Mouse (Mus musculus): ENCODE data around the gene Gm49387. TPM values are rescaled to one million over a fixed set of nuclear protein-coding genes. Genes with fewer than 3 reads are reported as not detected.

The Gm49387 gene
- polyA plus RNA-seq, 1 experiment from 2014 or later: not detected

- H3K36me3 ChIP-seq (ENCODE audit: control insufficient read depth, insufficient read depth, low read length): no peaks in the 10 kb centered on the region
- H3K4me2 ChIP-seq (ENCODE audit: low read depth, low read length, severe bottlenecking): no peak overlapping the region
- no peaks in the 10 kb centered on the region for H3K9me3 ChIP-seq (ENCODE audit: control insufficient read depth, low read length)
- H3K27ac ChIP-seq (ENCODE audit: low read depth, low read length): no peak overlapping the region
- no peak overlapping the region for H3K9ac ChIP-seq (ENCODE audit: low read length)
- no peaks in the 10 kb centered on the region for H3K27me3 ChIP-seq (ENCODE audit: control insufficient read depth, insufficient read depth, low read length)
- no peaks in the 10 kb centered on the region for H3K4me1 ChIP-seq (replicated peaks; ENCODE audit: control insufficient read depth, insufficient read depth, low read length)
- H3K4me3 ChIP-seq (ENCODE audit: low read depth, low read length): no peak overlapping the region
- DNase-seq (ENCODE audit: low spot score) (no peak), ATAC-seq (replicated peaks; ENCODE audit: low FRiP score) (no peak)
- 83% methylated on average over 14 of the region's 14 CpGs for WGBS
These were observed 84.7 kb downstream of the Gm49387 start for GRCm38 (mm10) chr14:31555963-31556434.

GRCm38 (mm10) chr14:31555021-31555420 lies 85.7 kb downstream of the Gm49387 start:
- H3K27me3 ChIP-seq (ENCODE audit: control insufficient read depth, insufficient read depth, low read length): no peaks in the 10 kb centered on the region
- no peak overlapping the region for H3K4me3 ChIP-seq (ENCODE audit: low read depth, low read length)
- no peaks in the 10 kb centered on the region for H3K36me3 ChIP-seq (ENCODE audit: control insufficient read depth, insufficient read depth, low read length)
- no peak overlapping the region for H3K9ac ChIP-seq (ENCODE audit: low read length)
- ATAC-seq (replicated peaks; ENCODE audit: low FRiP score): no peak
- no peak for DNase-seq (ENCODE audit: low spot score)
- H3K4me1 ChIP-seq (replicated peaks; ENCODE audit: control insufficient read depth, insufficient read depth, low read length): no peaks in the 10 kb centered on the region
- WGBS: 93% methylated on average over 7 of the region's 7 CpGs
- H3K4me2 ChIP-seq (ENCODE audit: low read depth, low read length, severe bottlenecking): no peak overlapping the region
- no peak overlapping the region for H3K27ac ChIP-seq (ENCODE audit: low read depth, low read length)
- H3K9me3 ChIP-seq (ENCODE audit: control insufficient read depth, low read length): no peaks in the 10 kb centered on the region

GRCm38 (mm10) chr14:31543885-31544442 lies 96.7 kb downstream of the Gm49387 start:
- Histone ChIP-seq H3K9ac (ENCODE audit: low read length) (no peak overlapping the region), H3K9me3 (ENCODE audit: control insufficient read depth, low read length) (no peaks in the 10 kb centered on the region), H3K4me3 (ENCODE audit: low read depth, low read length) (no peak overlapping the region), H3K27ac (ENCODE audit: low read depth, low read length) (no peak overlapping the region), H3K4me1 (replicated peaks; ENCODE audit: control insufficient read depth, insufficient read depth, low read length) (no peaks in the 10 kb centered on the region), H3K36me3 (ENCODE audit: control insufficient read depth, insufficient read depth, low read length) (no peaks in the 10 kb centered on the region), H3K4me2 (ENCODE audit: low read depth, low read length, severe bottlenecking) (no peak overlapping the region), H3K27me3 (ENCODE audit: control insufficient read depth, insufficient read depth, low read length) (no peaks in the 10 kb centered on the region)
- WGBS: 84% methylated on average over 11 of the region's 11 CpGs
- no peak for DNase-seq (ENCODE audit: low spot score)
- ATAC-seq (replicated peaks; ENCODE audit: low FRiP score): no peak

- no peak overlapping the region for H3K27ac ChIP-seq (ENCODE audit: low read depth, low read length)
- H3K4me1 ChIP-seq (replicated peaks; ENCODE audit: control insufficient read depth, insufficient read depth, low read length): no peaks in the 10 kb centered on the region
- ATAC-seq (replicated peaks; ENCODE audit: low FRiP score) (no peak), DNase-seq (ENCODE audit: low spot score) (no peak)
- H3K9me3 ChIP-seq (ENCODE audit: control insufficient read depth, low read length): no peaks in the 10 kb centered on the region
- no peaks in the 10 kb centered on the region for H3K27me3 ChIP-seq (ENCODE audit: control insufficient read depth, insufficient read depth, low read length)
- WGBS: 80% methylated on average over 6 of the region's 6 CpGs
- no peak overlapping the region for H3K9ac ChIP-seq (ENCODE audit: low read length)
- no peak overlapping the region for H3K4me3 ChIP-seq (ENCODE audit: low read depth, low read length)
- no peaks in the 10 kb centered on the region for H3K36me3 ChIP-seq (ENCODE audit: control insufficient read depth, insufficient read depth, low read length)
- H3K4me2 ChIP-seq (ENCODE audit: low read depth, low read length, severe bottlenecking): no peak overlapping the region
These were observed 103.4 kb downstream of the Gm49387 start for GRCm38 (mm10) chr14:31537298-31537697.

- DNase-seq (ENCODE audit: low spot score): no peak
- H3K4me3 ChIP-seq (ENCODE audit: low read depth, low read length): no peak overlapping the region
- no peaks in the 10 kb centered on the region for H3K9me3 ChIP-seq (ENCODE audit: control insufficient read depth, low read length)
- H3K9ac ChIP-seq (ENCODE audit: low read length): no peak overlapping the region
- WGBS: 68% methylated on average over 3 of the region's 3 CpGs
- H3K4me2 ChIP-seq (ENCODE audit: low read depth, low read length, severe bottlenecking): no peak overlapping the region
- H3K27ac ChIP-seq (ENCODE audit: low read depth, low read length): no peak overlapping the region
- no peaks in the 10 kb centered on the region for H3K4me1 ChIP-seq (replicated peaks; ENCODE audit: control insufficient read depth, insufficient read depth, low read length)
- H3K27me3 ChIP-seq (ENCODE audit: control insufficient read depth, insufficient read depth, low read length): no peaks in the 10 kb centered on the region
- no peak for ATAC-seq (replicated peaks; ENCODE audit: low FRiP score)
- H3K36me3 ChIP-seq (ENCODE audit: control insufficient read depth, insufficient read depth, low read length): no peaks in the 10 kb centered on the region
These were observed 108.0 kb downstream of the Gm49387 start for GRCm38 (mm10) chr14:31532656-31533055.

- H3K4me2 ChIP-seq (ENCODE audit: low read depth, low read length, severe bottlenecking): no peak overlapping the region
- WGBS: 74% methylated on average over 12 of the region's 12 CpGs
- H3K36me3 ChIP-seq (ENCODE audit: control insufficient read depth, insufficient read depth, low read length): no peaks in the 10 kb centered on the region
- H3K27me3 ChIP-seq (ENCODE audit: control insufficient read depth, insufficient read depth, low read length): no peaks in the 10 kb centered on the region
- H3K27ac ChIP-seq (ENCODE audit: low read depth, low read length): no peak overlapping the region
- H3K4me1 ChIP-seq (replicated peaks; ENCODE audit: control insufficient read depth, insufficient read depth, low read length): no peaks in the 10 kb centered on the region
- ATAC-seq (replicated peaks; ENCODE audit: low FRiP score): no peak
- no peak overlapping the region for H3K9ac ChIP-seq (ENCODE audit: low read length)
- H3K4me3 ChIP-seq (ENCODE audit: low read depth, low read length): no peak overlapping the region
- H3K9me3 ChIP-seq (ENCODE audit: control insufficient read depth, low read length): no peaks in the 10 kb centered on the region
- no peak for DNase-seq (ENCODE audit: low spot score)
These were observed 109.1 kb downstream of the Gm49387 start for GRCm38 (mm10) chr14:31531506-31532148.

GRCm38 (mm10) chr14:31530847-31531246 lies 109.8 kb downstream of the Gm49387 start:
- ATAC-seq (replicated peaks; ENCODE audit: low FRiP score): no peak
- Histone ChIP-seq H3K27ac (ENCODE audit: low read depth, low read length) (no peak overlapping the region), H3K4me2 (ENCODE audit: low read depth, low read length, severe bottlenecking) (no peak overlapping the region), H3K36me3 (ENCODE audit: control insufficient read depth, insufficient read depth, low read length) (no peaks in the 10 kb centered on the region), H3K9me3 (ENCODE audit: control insufficient read depth, low read length) (no peaks in the 10 kb centered on the region), H3K9ac (ENCODE audit: low read length) (no peak overlapping the region), H3K4me1 (replicated peaks; ENCODE audit: control insufficient read depth, insufficient read depth, low read length) (no peaks in the 10 kb centered on the region), H3K4me3 (ENCODE audit: low read depth, low read length) (no peak overlapping the region), H3K27me3 (ENCODE audit: control insufficient read depth, insufficient read depth, low read length) (no peaks in the 10 kb centered on the region)
- DNase-seq (ENCODE audit: low spot score): no peak
- 86% methylated on average over 4 of the region's 4 CpGs for WGBS

- H3K9me3 ChIP-seq (ENCODE audit: control insufficient read depth, low read length): no peaks in the 10 kb centered on the region
- H3K4me3 ChIP-seq (ENCODE audit: low read depth, low read length): no peak overlapping the region
- no peak overlapping the region for H3K27ac ChIP-seq (ENCODE audit: low read depth, low read length)
- H3K27me3 ChIP-seq (ENCODE audit: control insufficient read depth, insufficient read depth, low read length): no peaks in the 10 kb centered on the region
- H3K9ac ChIP-seq (ENCODE audit: low read length): no peak overlapping the region
- WGBS: 83% methylated on average over 7 of the region's 7 CpGs
- H3K4me1 ChIP-seq (replicated peaks; ENCODE audit: control insufficient read depth, insufficient read depth, low read length): no peaks in the 10 kb centered on the region
- no peak for ATAC-seq (replicated peaks; ENCODE audit: low FRiP score)
- H3K4me2 ChIP-seq (ENCODE audit: low read depth, low read length, severe bottlenecking): no peak overlapping the region
- no peaks in the 10 kb centered on the region for H3K36me3 ChIP-seq (ENCODE audit: control insufficient read depth, insufficient read depth, low read length)
- DNase-seq (ENCODE audit: low spot score): no peak
These were observed 115.5 kb downstream of the Gm49387 start for GRCm38 (mm10) chr14:31525040-31525810.

Data from forebrain, embryonic 11.5 days (tissue).